Mouse (Mus musculus) heart, postnatal 25 days (tissue): Measurements from ENCODE around the gene Mill2. TPM values are rescaled to one million over a fixed set of nuclear protein-coding genes. Genes with fewer than 3 reads are reported as not detected.
"Not testable (repeated sequence)": the region's sequence is repeated elsewhere in the genome, so short reads cannot be mapped to it uniquely, and the experiment has no call there.

Source experiments
- DNase-seq: peaks from one replicate; pipeline ENCODE4 v3.0.0; 2022; ENCODE audit warnings: low spot score
- intact Hi-C: fragments of 180-260 bp; cut with DNase I; formaldehyde crosslinking; loops from one replicate; pipeline ENCODE4 v1.15.1; 2025
- total RNA-seq, 2 experiments: library from RNA; stranded (reverse); gene quantifications; 2 replicates each; pipeline ENCODE4 v1.2.3; 2021

Gene Mill2
- total RNA-seq, result 1 to 10 TPM; 6.5 to 6.7 TPM

- intact Hi-C loops, result no loop called here
Measured at GRCm38 (mm10) chr7:18839865-18840264, at the start of gene Mill2. TSS of gene Mill2 (plus strand) at chr7:18839966.

DNA sequence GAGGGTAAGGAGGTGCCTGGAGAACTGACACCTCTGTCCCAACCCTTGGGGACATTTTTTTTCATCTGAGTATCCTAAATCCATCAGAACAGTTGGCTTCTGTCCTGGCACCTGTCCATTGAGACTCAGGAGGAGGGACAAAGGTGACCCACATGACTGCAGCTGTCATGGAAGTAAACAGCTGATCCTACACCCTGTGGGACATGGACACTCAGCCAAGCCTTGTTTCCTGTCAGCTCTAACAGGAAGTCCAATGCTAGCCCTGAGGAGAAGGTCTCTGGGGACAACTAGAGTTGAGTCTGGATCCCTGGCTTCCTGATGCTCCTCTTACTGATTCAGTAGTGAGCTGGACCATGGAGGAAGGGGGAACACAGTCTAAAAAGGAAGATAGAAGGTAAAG, 49.1 kb upstream of the Mill2 start:
- intact Hi-C loops, DNase-seq: not testable (repeated sequence)

More at GRCm38 (mm10) chr7:18839865-18840264, at the start of gene Mill2:
- DNase-seq, result no peak

DNA sequence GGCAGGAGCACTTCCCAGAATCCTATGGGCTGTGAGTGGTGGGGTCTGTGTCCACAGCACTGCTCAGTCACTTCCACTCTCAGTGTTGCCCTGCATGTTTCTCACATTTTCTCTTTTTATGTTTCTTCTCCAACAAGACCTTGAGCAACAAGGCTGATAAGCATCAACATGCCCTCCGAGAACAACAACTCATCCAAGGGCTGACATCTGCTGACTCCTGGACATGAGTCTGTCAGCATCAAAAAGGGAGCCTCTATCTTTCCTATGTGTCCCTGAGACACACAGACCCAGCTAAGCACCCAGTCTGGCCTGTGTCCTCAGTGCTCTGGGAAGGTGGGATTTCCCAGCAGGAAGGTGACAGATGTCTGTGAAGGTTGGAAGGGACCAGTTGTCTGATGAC, 41.3 kb upstream of the Mill2 start, which contains the start of gene Psg19:
Psg19 (minus strand) TSS at position 101 of the 400 bp plus-strand sequence.
- intact Hi-C loops, result no loop called here
- DNase-seq, result no peak

GRCm38 (mm10) chr7:18799129-18799528, 40.6 kb upstream of the Mill2 start:
- intact Hi-C loops, result no loop called here

GRCm38 (mm10) chr7:18803526-18803925, 36.2 kb upstream of the Mill2 start:
- no peak for DNase-seq
- intact Hi-C loops, result no loop called here

More at GRCm38 (mm10) chr7:18799129-18799528, 40.6 kb upstream of the Mill2 start:
- no peak for DNase-seq

- intact Hi-C loops, result no loop called here
- DNase-seq, result no peak
Measured at GRCm38 (mm10) chr7:18818301-18818700, 21.5 kb upstream of the Mill2 start.

GRCm38 (mm10) chr7:18821507-18821906, 18.3 kb upstream of the Mill2 start, which contains the start of gene Psg17:
TSS of gene Psg17 (minus strand) at chr7:18821607.
- DNase-seq, result no peak
- intact Hi-C loops, result no loop called here

- DNase-seq, result no peak
- intact Hi-C loops, result loop anchor here (5.0 kb wide), 1 partner anchor 76 kb away; no protein-coding TSS in a partner anchor
Measured at GRCm38 (mm10) chr7:18827792-18828546, 11.8 kb upstream of the Mill2 start.

DNA sequence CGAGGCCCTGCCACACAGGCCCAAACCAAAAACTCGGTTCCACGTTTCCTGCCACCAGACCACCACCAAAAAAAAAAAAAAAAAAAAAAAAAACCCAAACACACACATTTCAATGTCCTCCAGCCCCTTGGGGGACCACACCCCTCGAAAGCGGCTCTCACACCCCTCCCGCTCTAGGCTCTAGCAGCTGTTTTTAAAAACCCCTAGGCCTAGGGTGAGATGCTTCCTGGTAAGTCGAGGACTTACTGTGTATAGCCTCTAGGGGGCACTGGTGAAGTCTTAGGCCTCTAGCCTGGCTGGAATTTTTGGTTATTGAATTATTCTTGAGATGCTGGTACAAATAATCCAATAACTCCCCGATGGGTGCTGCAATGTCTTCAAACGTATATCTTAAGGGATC, 11.2 kb upstream of the Mill2 start:
- intact Hi-C loops, result loop anchor here (5.0 kb wide), 1 partner anchor 76 kb away; no protein-coding TSS in a partner anchor
- DNase-seq, result no peak

- intact Hi-C loops, result loop anchor here (5.0 kb wide), 1 partner anchor 77 kb away; no protein-coding TSS in a partner anchor
- no peak for DNase-seq
Measured at GRCm38 (mm10) chr7:18829545-18829944, 10.2 kb upstream of the Mill2 start.

GRCm38 (mm10) chr7:18832298-18832697, 7.5 kb upstream of the Mill2 start:
- intact Hi-C loops, result loop anchor here (2.0 kb wide), 1 partner anchor 41 kb away; no protein-coding TSS in a partner anchor
- no peak for DNase-seq

GRCm38 (mm10) chr7:18840386-18841173, 814 bp downstream of the Mill2 start:
- peak; percentile 63 for DNase-seq
- intact Hi-C loops, result no loop called here

DNA sequence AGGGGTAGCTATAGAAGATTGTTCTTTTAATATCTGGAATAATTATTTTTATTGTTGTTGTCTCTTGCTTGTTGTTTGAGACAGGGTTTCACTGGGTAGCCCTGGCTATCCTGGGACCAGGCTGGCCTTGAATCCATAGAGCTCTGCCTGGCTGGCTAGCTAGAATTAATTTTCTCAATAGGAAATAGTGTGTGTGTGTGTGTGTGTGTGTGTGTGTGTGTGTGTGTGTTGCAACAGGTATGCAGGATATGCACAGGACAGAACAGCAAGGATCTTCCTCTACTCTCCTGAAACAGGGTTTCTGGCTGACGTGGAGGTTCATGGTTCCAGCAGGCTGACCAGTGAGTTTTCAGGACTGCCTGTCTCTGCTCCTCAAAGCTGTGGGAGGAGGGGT, 1.4 kb downstream of the Mill2 start:
- intact Hi-C loops, result no loop called here
- DNase-seq, result no peak

DNA sequence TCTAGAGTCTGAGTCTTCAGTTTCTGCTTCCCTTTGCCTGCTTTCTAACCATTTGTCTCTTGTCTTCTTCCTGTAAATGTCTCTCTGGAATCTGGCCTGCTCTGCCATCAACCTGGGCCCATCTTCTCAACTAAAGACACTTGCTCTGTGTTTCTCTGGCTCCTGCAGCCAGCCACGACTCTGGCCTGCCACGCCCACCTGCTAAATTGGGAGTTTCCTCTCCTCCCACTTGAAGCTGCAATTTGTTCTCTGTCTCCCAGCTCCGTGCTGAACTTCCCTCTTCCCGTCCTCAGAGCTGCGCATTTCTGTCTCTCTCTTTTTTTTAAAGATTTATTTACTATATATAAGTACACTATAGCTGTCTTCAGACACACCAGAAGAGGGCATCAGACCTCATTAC, 5.0 kb downstream of the Mill2 start:
- intact Hi-C loops, result no loop called here

DNA sequence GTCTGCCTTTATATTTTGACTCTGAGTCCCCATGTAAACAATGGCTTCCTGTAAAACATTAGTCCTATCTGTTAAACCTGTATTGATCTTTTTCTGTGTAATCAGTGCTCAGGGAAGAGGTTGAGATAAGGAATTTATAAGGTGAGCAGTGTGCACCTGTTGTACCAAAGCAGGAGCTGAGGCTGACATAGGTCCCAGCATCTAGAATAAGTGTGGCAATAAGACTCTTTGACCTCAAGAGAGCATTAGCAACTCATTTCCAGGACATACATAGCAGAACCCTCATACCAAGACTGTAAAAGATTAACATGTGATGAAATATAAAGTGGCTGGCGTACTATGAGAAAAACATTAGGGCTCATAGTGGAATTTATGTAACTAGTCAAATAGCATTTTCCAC, 8.6 kb downstream of the Mill2 start:
- DNase-seq, result no peak
- intact Hi-C loops, result no loop called here

More for the DNA sequence above, 5.0 kb downstream of the Mill2 start:
- DNase-seq, result no peak

- intact Hi-C loops, result no loop called here
- no peak for DNase-seq
Measured at GRCm38 (mm10) chr7:18858310-18858916, 18.6 kb downstream of the Mill2 start.

GRCm38 (mm10) chr7:18862801-18863200, 23.0 kb downstream of the Mill2 start:
- no peak for DNase-seq

DNA sequence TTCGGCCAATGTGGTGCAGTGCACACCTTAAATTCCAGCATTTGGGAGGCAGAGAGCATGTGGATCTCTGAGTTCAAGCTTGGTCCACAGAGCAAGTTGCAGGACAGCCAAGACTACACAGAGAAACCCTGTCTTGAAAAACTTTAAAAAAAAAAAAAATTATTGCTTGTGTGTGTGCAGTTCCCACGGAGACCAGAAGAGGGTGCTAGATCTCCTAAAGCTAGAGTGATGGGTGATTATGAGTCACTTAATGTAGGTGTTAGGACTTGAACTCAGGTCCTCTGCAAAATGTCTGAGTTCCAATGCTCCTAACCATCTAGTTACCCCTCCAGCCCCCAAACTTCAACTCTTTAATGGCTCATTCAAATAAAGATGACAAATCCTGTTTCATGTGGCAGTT, 28.7 kb downstream of the Mill2 start:
- intact Hi-C loops, result no loop called here
- DNase-seq, result no peak

More at GRCm38 (mm10) chr7:18862801-18863200, 23.0 kb downstream of the Mill2 start:
- intact Hi-C loops, result no loop called here

GRCm38 (mm10) chr7:18871031-18871430, 31.3 kb downstream of the Mill2 start, which contains the start of gene Pglyrp1:
TSS of gene Pglyrp1 (plus strand) at chr7:18871331.
- DNase-seq, intact Hi-C loops: not testable (repeated sequence)
